Mouse (Mus musculus) forebrain, postnatal 0 days (tissue): ENCODE measurements at regions not wholly inside any gene's neighbourhood (a gene's known extent, or its start where the extent isn't known, plus 50 kb on each side); places are given as distances from the start of the nearest gene placed in this dataset.

Source experiments
- ATAC-seq: fragments of 200-750 bp; cut with Nextera tagmentation; 2 replicates; pipeline ENCODE4 v1.8.0; 2017; ENCODE audit warnings: mild to moderate bottlenecking, moderate library complexity
- DNase-seq: peaks from one replicate; pipeline ENCODE4 v3.0.0-alpha.2; 2015
- H3K27ac ChIP-seq: fragments of 300-500 bp; sonication (generic); 2 replicates; pipeline ENCODE4 v1.5.1; 2014; ENCODE audit warnings: low read depth, mild to moderate bottlenecking, antibody characterized with exemption, low read length, moderate library complexity, mixed read lengths
- H3K27me3 ChIP-seq: fragments of 300-500 bp; sonication (generic); 2 replicates; pipeline ENCODE4 v1.6.1; 2014; ENCODE audit warnings: mild to moderate bottlenecking, low read length, mixed read lengths; ENCODE audit not compliant: insufficient read depth
- H3K36me3 ChIP-seq: fragments of 300-500 bp; sonication (generic); 2 replicates; pipeline ENCODE4 v1.6.1; 2014; ENCODE audit warnings: mild to moderate bottlenecking, moderate library complexity; ENCODE audit not compliant: insufficient read depth
- H3K4me1 ChIP-seq: fragments of 300-500 bp; sonication (generic); 2 replicates; pipeline ENCODE4 v1.6.1; 2014; ENCODE audit warnings: antibody characterized with exemption; ENCODE audit not compliant: insufficient read depth
- H3K4me2 ChIP-seq: fragments of 300-500 bp; sonication (generic); 2 replicates; pipeline ENCODE4 v1.6.1; 2014; ENCODE audit warnings: low read depth, mild to moderate bottlenecking, moderate library complexity
- H3K4me3 ChIP-seq: fragments of 300-500 bp; sonication (generic); 2 replicates; pipeline ENCODE4 v1.5.1; 2014; ENCODE audit warnings: low read depth, low read length, mixed read lengths
- H3K9ac ChIP-seq: fragments of 300-500 bp; sonication (generic); 2 replicates; pipeline ENCODE4 v1.6.1; 2014; ENCODE audit warnings: mild to moderate bottlenecking
- H3K9me3 ChIP-seq: fragments of 300-500 bp; sonication (generic); 2 replicates; pipeline ENCODE4 v1.6.1; 2016; ENCODE audit warnings: low read length
- CTCF ChIP-seq: sonication (generic); IDR thresholded peaks from 2 replicates; pipeline ENCODE4 v1.5.1; 2016; ENCODE audit warnings: antibody characterized with exemption, control low read depth, low read depth
- WGBS: fragments of 180-500 bp; shearing (Covaris S2); extraction: QIAGEN DNeasy Blood & Tissue Kit; methylation state at CpG from one replicate; pipeline ENCODE4 v1.1.7; 2014; 5-methylcytosine and 5-hydroxymethylcytosine counted together

DNA sequence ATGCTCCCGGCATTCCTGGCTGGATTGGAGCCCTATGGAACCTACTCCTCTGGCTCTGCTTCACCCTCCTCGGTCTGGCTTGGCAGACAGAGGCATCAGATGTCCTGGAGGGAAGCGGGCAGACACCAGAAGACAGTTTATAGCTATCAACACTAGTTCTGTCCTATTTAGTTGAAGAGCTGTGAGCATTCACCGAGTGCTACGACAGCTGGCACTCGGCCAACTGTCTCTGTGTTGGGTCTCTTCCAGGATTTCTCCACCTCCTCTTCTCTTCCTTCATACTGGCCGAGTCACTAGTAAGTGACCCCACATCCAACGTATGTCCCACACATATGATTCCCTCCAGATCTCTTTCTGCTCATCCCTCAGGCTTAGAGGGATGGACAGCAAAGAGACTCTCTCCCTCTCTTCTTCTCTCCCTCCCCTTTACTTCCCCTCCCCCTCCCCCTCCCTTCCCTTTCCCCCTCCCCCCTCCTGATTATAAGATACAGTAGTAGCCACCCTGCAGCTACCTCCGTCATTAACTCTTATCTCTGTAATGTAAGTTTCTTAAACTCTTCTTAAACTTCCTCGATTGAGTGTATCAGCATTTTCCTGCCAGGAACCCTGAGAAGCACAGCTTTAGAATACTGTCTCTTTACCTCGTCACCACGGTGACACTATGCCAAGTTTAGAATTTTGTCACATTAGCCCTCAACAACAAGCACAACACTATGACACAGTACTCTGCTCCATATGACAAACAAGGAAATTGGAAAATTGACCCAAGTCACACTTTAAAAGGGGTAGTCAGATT is 68.1 kb upstream of the Dab2 start:
- Histone ChIP-seq H3K4me3 (no peak overlapping the region), H3K27me3 (no peaks in the 10 kb centered on the region), H3K27ac (no peak overlapping the region), H3K9ac (no peak overlapping the region), H3K4me1 (no peaks in the 10 kb centered on the region), H3K36me3 (no peaks in the 10 kb centered on the region), H3K9me3 (no peaks in the 10 kb centered on the region), H3K4me2 (no peak overlapping the region)
- no peak for TF ChIP-seq CTCF
- peak; percentile 68; the same call in 1 of the 2 replicates for ATAC-seq
- DNase-seq: no peak
- WGBS: 42% methylated on average over 12 of the region's 12 CpGs

DNA sequence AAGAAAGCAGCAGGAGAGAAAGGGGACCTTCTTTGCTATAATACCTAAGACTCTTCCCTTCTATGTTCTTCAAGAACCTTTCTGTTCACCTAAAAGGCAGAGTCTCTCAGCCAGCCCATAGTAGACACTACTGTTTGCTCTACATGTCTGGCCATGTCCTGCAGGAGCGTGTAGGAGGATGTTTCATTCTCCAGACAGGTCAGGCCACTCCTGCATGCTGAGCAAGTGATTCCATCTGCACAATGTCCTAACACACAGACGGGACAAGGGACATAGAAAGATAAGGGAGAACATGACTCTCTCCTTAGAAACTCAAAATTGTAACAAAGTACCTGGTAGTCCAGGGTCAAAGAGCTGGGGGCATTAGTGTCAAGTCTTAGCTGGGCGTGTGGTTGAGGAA is 66.0 kb upstream of the Dab2 start:
- ATAC-seq (no peak), DNase-seq (no peak)
- H3K27ac ChIP-seq: no peak overlapping the region
- H3K4me2 ChIP-seq: no peak overlapping the region
- no peaks in the 10 kb centered on the region for H3K4me1 ChIP-seq
- WGBS: 86% methylated on average over 3 of the region's 3 CpGs
- H3K27me3 ChIP-seq: no peaks in the 10 kb centered on the region
- H3K36me3 ChIP-seq: no peaks in the 10 kb centered on the region
- H3K4me3 ChIP-seq: no peak overlapping the region
- TF ChIP-seq CTCF: no peak
- no peaks in the 10 kb centered on the region for H3K9me3 ChIP-seq
- H3K9ac ChIP-seq: no peak overlapping the region

DNA sequence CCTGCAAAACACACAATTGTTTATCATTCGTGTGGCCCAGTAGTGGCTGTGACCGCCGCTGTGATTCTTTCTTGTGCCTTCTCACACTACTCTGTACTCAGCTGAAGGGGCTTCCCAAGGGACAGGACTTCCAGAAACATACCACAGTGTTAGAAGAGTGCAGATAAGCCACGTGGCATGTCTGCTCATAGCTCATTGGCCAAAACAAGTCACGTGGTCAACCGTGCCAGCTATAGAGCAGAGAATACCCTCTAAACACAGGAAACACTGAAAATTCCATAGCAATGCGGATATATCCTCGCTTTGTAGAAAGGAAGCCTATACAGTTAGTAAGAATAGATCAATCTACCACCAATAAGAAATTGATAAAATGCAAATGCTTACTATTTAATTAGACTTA is 63.0 kb upstream of the Dab2 start:
- Histone ChIP-seq H3K4me3 (no peak overlapping the region), H3K4me2 (no peak overlapping the region), H3K27me3 (no peaks in the 10 kb centered on the region), H3K27ac (no peak overlapping the region), H3K9me3 (no peaks in the 10 kb centered on the region), H3K4me1 (no peaks in the 10 kb centered on the region), H3K36me3 (no peaks in the 10 kb centered on the region), H3K9ac (no peak overlapping the region)
- ATAC-seq (no peak), DNase-seq (no peak)
- WGBS: 90% methylated on average over 8 of the region's 8 CpGs
- no peak for TF ChIP-seq CTCF

- no peak overlapping the region for H3K4me3 ChIP-seq
- no peaks in the 10 kb centered on the region for H3K36me3 ChIP-seq
- WGBS: 54% methylated on average over 8 of the region's 8 CpGs
- H3K27me3 ChIP-seq: no peaks in the 10 kb centered on the region
- no peak for ATAC-seq
- H3K9ac ChIP-seq: no peak overlapping the region
- no peak for DNase-seq
- H3K27ac ChIP-seq: no peak overlapping the region
- H3K4me1 ChIP-seq: no peaks in the 10 kb centered on the region
- TF ChIP-seq CTCF: no peak
- H3K4me2 ChIP-seq: no peak overlapping the region
- no peaks in the 10 kb centered on the region for H3K9me3 ChIP-seq
Measured at GRCm38 (mm10) chr15:6237726-6238125, 61.9 kb upstream of the Dab2 start.

- Histone ChIP-seq H3K27ac (no peak overlapping the region), H3K27me3 (no peaks in the 10 kb centered on the region), H3K9me3 (no peaks in the 10 kb centered on the region), H3K4me1 (no peaks in the 10 kb centered on the region), H3K4me3 (no peak overlapping the region), H3K4me2 (no peak overlapping the region), H3K36me3 (no peaks in the 10 kb centered on the region), H3K9ac (no peak overlapping the region)
- WGBS: 6% methylated on average over 6 of the region's 6 CpGs
- TF ChIP-seq CTCF: peak; percentile 83
- peak; percentile 75 for ATAC-seq
- DNase-seq: peak; percentile 80
Measured at GRCm38 (mm10) chr15:6238133-6238532, 61.5 kb upstream of the Dab2 start.

- no peaks in the 10 kb centered on the region for H3K9me3 ChIP-seq
- no peak for TF ChIP-seq CTCF
- H3K27ac ChIP-seq: no peak overlapping the region
- no peak for ATAC-seq
- H3K4me3 ChIP-seq: no peak overlapping the region
- H3K27me3 ChIP-seq: no peaks in the 10 kb centered on the region
- no peaks in the 10 kb centered on the region for H3K4me1 ChIP-seq
- WGBS: 92% methylated on average over 3 of the region's 3 CpGs
- H3K4me2 ChIP-seq: no peak overlapping the region
- DNase-seq: no peak
- no peaks in the 10 kb centered on the region for H3K36me3 ChIP-seq
- H3K9ac ChIP-seq: no peak overlapping the region
Measured at GRCm38 (mm10) chr15:6238755-6239154, 60.8 kb upstream of the Dab2 start.

GRCm38 (mm10) chr15:6242132-6242531 is 57.5 kb upstream of the Dab2 start:
- H3K4me1 ChIP-seq: no peaks in the 10 kb centered on the region; the same call in 1 of the 2 replicates
- no peak overlapping the region for H3K4me3 ChIP-seq
- DNase-seq (no peak), ATAC-seq (no peak)
- H3K27me3 ChIP-seq: no peaks in the 10 kb centered on the region
- 74% methylated on average over 4 of the region's 4 CpGs for WGBS
- TF ChIP-seq CTCF: no peak
- H3K36me3 ChIP-seq: no peaks in the 10 kb centered on the region
- H3K27ac ChIP-seq: no peak overlapping the region
- H3K9ac ChIP-seq: no peak overlapping the region
- H3K4me2 ChIP-seq: no peak overlapping the region
- H3K9me3 ChIP-seq: no peaks in the 10 kb centered on the region
